Mouse (Mus musculus) cerebellum, adult 2 months (tissue): ENCODE measurements around the gene Fastkd3.
A peak's percentile ranks its signal among the peaks of the same experiment; 100 is the strongest.

Source experiments
- CTCF ChIP-seq: fragments of 200-500 bp; IDR thresholded peaks from 2 replicates; pipeline ENCODE4 v1.5.1; 2011; ENCODE audit warnings: low read depth, mild to moderate bottlenecking, control low read depth, low read length, moderate library complexity, borderline replicate concordance; ENCODE audit not compliant: insufficient read depth
- POLR2A ChIP-seq: fragments of 200-500 bp; IDR thresholded peaks from 2 replicates; pipeline ENCODE4 v1.6.1; 2011; ENCODE audit warnings: low read length, control low read depth, borderline replicate concordance; ENCODE audit not compliant: insufficient read depth

- TF ChIP-seq POLR2A, result no peak
- TF ChIP-seq CTCF, result peak; percentile 34; the same call in 1 of the 2 replicates
These were observed 19.1 kb downstream of the Fastkd3 start for GRCm38 (mm10) chr13:68601184-68601583.
